Mouse (Mus musculus): ENCODE results near the gene Gm11562.

Gene Gm11562

GRCm38 (mm10) chr11:99583245-99583704, 37.0 kb downstream of the Gm11562 start, which contains the start of gene Krtap1-4:
Gene Krtap1-4 (minus strand): TSS chr11:99583654.
- DNase-seq: no peak

GRCm38 (mm10) chr11:99581564-99581963, 38.7 kb downstream of the Gm11562 start:
- DNase-seq: no peak

- DNase-seq: no peak
These were observed 39.2 kb downstream of the Gm11562 start for GRCm38 (mm10) chr11:99581051-99581450.

GRCm38 (mm10) chr11:99580636-99581035, 39.6 kb downstream of the Gm11562 start, which contains the start of gene Krtap1-5:
Gene Krtap1-5 (minus strand): TSS chr11:99581016.
- no peak for DNase-seq

- peak; percentile 62 for DNase-seq
These were observed 46.1 kb downstream of the Gm11562 start for GRCm38 (mm10) chr11:99574106-99574505.

GRCm38 (mm10) chr11:99573164-99573563, 47.1 kb downstream of the Gm11562 start:
- DNase-seq: peak; percentile 35

Data from right cerebral cortex, adult 18-20 months (tissue).